Mouse (Mus musculus) forebrain, embryonic 14.5 days (tissue): ENCODE measurements around the gene Rptor. TPM values are rescaled to one million over a fixed set of nuclear protein-coding genes. Genes with fewer than 3 reads are reported as not detected.

ENCODE experiments used
- ATAC-seq: fragments of 200-750 bp; cut with Nextera tagmentation; 2 replicates; pipeline ENCODE4 v1.8.0; 2017; ENCODE audit warnings: mild to moderate bottlenecking, moderate library complexity
- DNase-seq: peaks from one replicate; pipeline ENCODE4 v3.0.0-alpha.2; 2015; ENCODE audit warnings: low spot score
- H3K27ac ChIP-seq: fragments of 300-500 bp; sonication (generic); 2 replicates; pipeline ENCODE4 v1.5.1; 2014; ENCODE audit warnings: low read depth, mild to moderate bottlenecking, control low read depth, low read length, moderate library complexity
- H3K27me3 ChIP-seq: fragments of 300-500 bp; sonication (generic); replicated peaks from 2 replicates; pipeline ENCODE4 v1.6.1; 2014; ENCODE audit warnings: low read length, control low read depth, mixed read lengths; ENCODE audit not compliant: control insufficient read depth, insufficient read depth
- H3K36me3 ChIP-seq: fragments of 300-500 bp; sonication (generic); 2 replicates; pipeline ENCODE4 v1.6.1; 2014; ENCODE audit warnings: low read length, control low read depth; ENCODE audit not compliant: control insufficient read depth, insufficient read depth
- H3K4me1 ChIP-seq: fragments of 300-500 bp; sonication (generic); 2 replicates; pipeline ENCODE4 v1.6.1; 2014; ENCODE audit warnings: antibody characterized with exemption, low read length, control low read depth; ENCODE audit not compliant: control insufficient read depth, insufficient read depth
- H3K4me2 ChIP-seq: fragments of 300-500 bp; sonication (generic); 2 replicates; pipeline ENCODE4 v1.6.1; 2014; ENCODE audit warnings: mild to moderate bottlenecking, control low read depth, low read length
- H3K4me3 ChIP-seq: fragments of 300-500 bp; sonication (generic); 2 replicates; pipeline ENCODE4 v1.5.1; 2014; ENCODE audit warnings: low read depth, low read length, control low read depth
- H3K9ac ChIP-seq: fragments of 300-500 bp; sonication (generic); 2 replicates; pipeline ENCODE4 v1.6.1; 2014; ENCODE audit warnings: mild to moderate bottlenecking, low read length, control low read depth, moderate library complexity
- H3K9me3 ChIP-seq: fragments of 300-500 bp; sonication (generic); replicated peaks from 2 replicates; pipeline ENCODE4 v1.6.1; 2016; ENCODE audit warnings: low read length, control low read depth, mixed read lengths; ENCODE audit not compliant: control insufficient read depth
- WGBS: fragments of 180-500 bp; shearing (Covaris S2); extraction: QIAGEN DNeasy Blood & Tissue Kit; methylation state at CpG from one replicate; pipeline ENCODE4 v1.1.7; 2014; 5-methylcytosine and 5-hydroxymethylcytosine counted together
- polyA plus RNA-seq: library from polyadenylated mRNA; unstranded; fragments of >200 nt; fragmentation: Nextera tagmentation; extraction: Ambion mirVana; gene quantifications from 2 replicates; pipeline ENCODE4 v1.2.1, GENCODE M21; 2014

Gene Rptor
- polyA plus RNA-seq, result 7.0 and 9.3 TPM in 2 replicates

GRCm38 (mm10) chr11:119602763-119603526 is at the start of gene Rptor:
Gene Rptor (plus strand): TSS chr11:119602905.
- Histone ChIP-seq H3K4me1 (peaks cover 10% of the 10 kb centered on the region; the same call in 1 of the 2 replicates), H3K27me3 (no peaks in the 10 kb centered on the region), H3K4me2 (peak within 1 kb of the TSS; percentile 71), H3K4me3 (peak within 1 kb of the TSS; percentile 99), H3K9me3 (no peaks in the 10 kb centered on the region), H3K9ac (peak within 1 kb of the TSS; percentile 95), H3K36me3 (no peaks in the 10 kb centered on the region), H3K27ac (peak within 1 kb of the TSS; percentile 56)
- under 1% methylated on average over 43 of the region's 63 CpGs for WGBS
- DNase-seq (peak; percentile 99), ATAC-seq (peak; percentile 100)

GRCm38 (mm10) chr11:119554706-119555105 is 48.0 kb upstream of the Rptor start:
- Histone ChIP-seq H3K27me3 (peaks cover 8% of the 10 kb centered on the region), H3K9ac (no peak overlapping the region), H3K9me3 (no peaks in the 10 kb centered on the region), H3K4me2 (no peak overlapping the region), H3K36me3 (no peaks in the 10 kb centered on the region), H3K4me1 (peaks cover 35% of the 10 kb centered on the region), H3K4me3 (no peak overlapping the region), H3K27ac (no peak overlapping the region)
- DNase-seq (no peak), ATAC-seq (no peak)
- WGBS, result 88% methylated on average over 7 of the region's 7 CpGs

GRCm38 (mm10) chr11:119555170-119555569 is 47.5 kb upstream of the Rptor start:
- no peak for ATAC-seq
- Histone ChIP-seq H3K4me1 (peaks cover 36% of the 10 kb centered on the region), H3K4me3 (no peak overlapping the region), H3K4me2 (no peak overlapping the region), H3K9me3 (no peaks in the 10 kb centered on the region), H3K27me3 (peaks cover 3% of the 10 kb centered on the region), H3K9ac (no peak overlapping the region), H3K36me3 (no peaks in the 10 kb centered on the region), H3K27ac (no peak overlapping the region)
- WGBS, result 84% methylated on average over 7 of the region's 7 CpGs
- DNase-seq, result no peak

GRCm38 (mm10) chr11:119557940-119558869 is 44.5 kb upstream of the Rptor start:
- no peak overlapping the region for H3K4me3 ChIP-seq
- ATAC-seq, result peak; percentile 42
- H3K4me2 ChIP-seq, result peak overlapping the region; percentile 19; the same call in 1 of the 2 replicates
- H3K9ac ChIP-seq, result peak overlapping the region; percentile 21
- H3K27ac ChIP-seq, result peak overlapping the region; percentile 73
- no peaks in the 10 kb centered on the region for H3K27me3 ChIP-seq
- no peaks in the 10 kb centered on the region for H3K36me3 ChIP-seq
- H3K4me1 ChIP-seq, result peaks cover 24% of the 10 kb centered on the region
- H3K9me3 ChIP-seq, result no peaks in the 10 kb centered on the region
- DNase-seq, result peak; percentile 57
- 8% methylated on average over 17 of the region's 17 CpGs for WGBS

GRCm38 (mm10) chr11:119558870-119559610 is 43.7 kb upstream of the Rptor start:
- peak; percentile 70 for ATAC-seq
- Histone ChIP-seq H3K4me1 (peaks cover 24% of the 10 kb centered on the region), H3K4me2 (peak overlapping the region; percentile 19; the same call in 1 of the 2 replicates), H3K27ac (peak overlapping the region; percentile 73), H3K36me3 (no peaks in the 10 kb centered on the region), H3K4me3 (no peak overlapping the region), H3K9me3 (no peaks in the 10 kb centered on the region), H3K27me3 (no peaks in the 10 kb centered on the region), H3K9ac (peak overlapping the region; percentile 21; the same call in 1 of the 2 replicates)
- WGBS, result 2% methylated on average over 9 of the region's 9 CpGs
- DNase-seq, result peak; percentile 74

GRCm38 (mm10) chr11:119562286-119562685 is 40.4 kb upstream of the Rptor start:
- WGBS, result 25% methylated on average over 6 of the region's 6 CpGs
- no peak overlapping the region for H3K27ac ChIP-seq
- no peak overlapping the region for H3K4me2 ChIP-seq
- H3K9me3 ChIP-seq, result no peaks in the 10 kb centered on the region
- ATAC-seq (no peak), DNase-seq (no peak)
- no peaks in the 10 kb centered on the region for H3K27me3 ChIP-seq
- no peak overlapping the region for H3K4me3 ChIP-seq
- peaks cover 23% of the 10 kb centered on the region for H3K4me1 ChIP-seq
- H3K9ac ChIP-seq, result no peak overlapping the region
- H3K36me3 ChIP-seq, result no peaks in the 10 kb centered on the region

- DNase-seq (no peak), ATAC-seq (no peak)
- Histone ChIP-seq H3K27ac (no peak overlapping the region), H3K4me3 (no peak overlapping the region), H3K9me3 (no peaks in the 10 kb centered on the region), H3K4me1 (peaks cover 16% of the 10 kb centered on the region), H3K4me2 (no peak overlapping the region), H3K9ac (no peak overlapping the region), H3K36me3 (no peaks in the 10 kb centered on the region), H3K27me3 (no peaks in the 10 kb centered on the region)
- 73% methylated on average over 9 of the region's 9 CpGs for WGBS
Measured at GRCm38 (mm10) chr11:119563166-119563565, 39.5 kb upstream of the Rptor start.

GRCm38 (mm10) chr11:119564383-119564782 is 38.3 kb upstream of the Rptor start:
- 90% methylated on average over 10 of the region's 10 CpGs for WGBS
- Histone ChIP-seq H3K36me3 (no peaks in the 10 kb centered on the region), H3K9ac (no peak overlapping the region), H3K27me3 (no peaks in the 10 kb centered on the region), H3K4me1 (peaks cover 4% of the 10 kb centered on the region; the same call in 1 of the 2 replicates), H3K4me2 (no peak overlapping the region), H3K9me3 (no peaks in the 10 kb centered on the region), H3K27ac (no peak overlapping the region), H3K4me3 (no peak overlapping the region)
- no peak for ATAC-seq
- no peak for DNase-seq
